Mouse (Mus musculus): ENCODE results near the gene Mfsd4a. TPM values are rescaled to one million over a fixed set of nuclear protein-coding genes. Genes with fewer than 3 reads are reported as not detected.

Gene Mfsd4a
- polyA plus RNA-seq, 1 experiment: not detected

GRCm38 (mm10) chr1:132007828-132008827, 59.7 kb downstream of the Mfsd4a start:
- under 1% methylated on average over 66 of the region's 72 CpGs for WGBS
- H3K4me1 ChIP-seq (ENCODE audit: control insufficient read depth, insufficient read depth, low read length): peaks cover 7% of the 10 kb centered on the region
- peak overlapping the region; percentile 100 for H3K4me3 ChIP-seq (replicated peaks; ENCODE audit: control insufficient read depth, low read depth, low read length)
- peak overlapping the region; percentile 100 for H3K27ac ChIP-seq (ENCODE audit: control insufficient read depth, insufficient read depth, low read depth, low read length, poor library complexity)
- TF ChIP-seq POLR2A (IDR thresholded peaks at IDR 0.05; ENCODE audit: borderline replicate concordance, control insufficient read depth, low read depth, low read length): peak; percentile 76
- no peak for TF ChIP-seq CTCF (IDR thresholded peaks at IDR 0.05; ENCODE audit: control insufficient read depth, insufficient read depth, low read length)

GRCm38 (mm10) chr1:132007282-132007815, 60.5 kb downstream of the Mfsd4a start, which contains the start of gene Elk4:
TSS of gene Elk4 (plus strand) at chr1:132007607.
- WGBS: under 1% methylated on average over 61 of the region's 61 CpGs
- TF ChIP-seq POLR2A (IDR thresholded peaks at IDR 0.05; ENCODE audit: borderline replicate concordance, control insufficient read depth, low read depth, low read length): peak; percentile 68; the same call in 1 of the 2 replicates
- no peak for TF ChIP-seq CTCF (IDR thresholded peaks at IDR 0.05; ENCODE audit: control insufficient read depth, insufficient read depth, low read length)
- Histone ChIP-seq H3K4me3 (replicated peaks; ENCODE audit: control insufficient read depth, low read depth, low read length) (peak within 1 kb of the TSS; percentile 100), H3K4me1 (ENCODE audit: control insufficient read depth, insufficient read depth, low read length) (peaks cover 7% of the 10 kb centered on the region), H3K27ac (ENCODE audit: control insufficient read depth, insufficient read depth, low read depth, low read length, poor library complexity) (peak within 1 kb of the TSS; percentile 100)

- no peak overlapping the region; the same call in 1 of the 2 replicates for H3K27ac ChIP-seq (ENCODE audit: control insufficient read depth, insufficient read depth, low read depth, low read length, poor library complexity)
- H3K4me3 ChIP-seq (replicated peaks; ENCODE audit: control insufficient read depth, low read depth, low read length): no peak overlapping the region
- 27% methylated on average over 5 of the region's 5 CpGs for WGBS
- TF ChIP-seq POLR2A (IDR thresholded peaks at IDR 0.05; ENCODE audit: borderline replicate concordance, control insufficient read depth, low read depth, low read length) (no peak), CTCF (IDR thresholded peaks at IDR 0.05; ENCODE audit: control insufficient read depth, insufficient read depth, low read length) (no peak)
- peaks cover 9% of the 10 kb centered on the region for H3K4me1 ChIP-seq (ENCODE audit: control insufficient read depth, insufficient read depth, low read length)
Observed at GRCm38 (mm10) chr1:132006721-132007120, 61.1 kb downstream of the Mfsd4a start.

- 85% methylated on average over 3 of the region's 3 CpGs for WGBS
- peaks cover 7% of the 10 kb centered on the region for H3K4me1 ChIP-seq (ENCODE audit: control insufficient read depth, insufficient read depth, low read length)
Observed at GRCm38 (mm10) chr1:132006046-132006445, 61.8 kb downstream of the Mfsd4a start.

GRCm38 (mm10) chr1:132005466-132005865, 62.4 kb downstream of the Mfsd4a start:
- TF ChIP-seq CTCF (IDR thresholded peaks at IDR 0.05; ENCODE audit: control insufficient read depth, insufficient read depth, low read length): no peak
- no peak for TF ChIP-seq POLR2A (IDR thresholded peaks at IDR 0.05; ENCODE audit: borderline replicate concordance, control insufficient read depth, low read depth, low read length)
- Histone ChIP-seq H3K27ac (ENCODE audit: control insufficient read depth, insufficient read depth, low read depth, low read length, poor library complexity) (no peak overlapping the region), H3K4me3 (replicated peaks; ENCODE audit: control insufficient read depth, low read depth, low read length) (no peak overlapping the region), H3K4me1 (ENCODE audit: control insufficient read depth, insufficient read depth, low read length) (peaks cover 7% of the 10 kb centered on the region)
- WGBS: 87% methylated on average over 1 of the region's 1 CpGs

More at GRCm38 (mm10) chr1:132006046-132006445, 61.8 kb downstream of the Mfsd4a start:
- Histone ChIP-seq H3K4me3 (replicated peaks; ENCODE audit: control insufficient read depth, low read depth, low read length) (no peak overlapping the region), H3K27ac (ENCODE audit: control insufficient read depth, insufficient read depth, low read depth, low read length, poor library complexity) (no peak overlapping the region)
- TF ChIP-seq CTCF (IDR thresholded peaks at IDR 0.05; ENCODE audit: control insufficient read depth, insufficient read depth, low read length) (no peak), POLR2A (IDR thresholded peaks at IDR 0.05; ENCODE audit: borderline replicate concordance, control insufficient read depth, low read depth, low read length) (no peak)

GRCm38 (mm10) chr1:132004574-132005180, 63.2 kb downstream of the Mfsd4a start:
- 58% methylated on average over 6 of the region's 6 CpGs for WGBS
- H3K27ac ChIP-seq (ENCODE audit: control insufficient read depth, insufficient read depth, low read depth, low read length, poor library complexity): peak overlapping the region; percentile 21; the same call in 1 of the 2 replicates
- TF ChIP-seq POLR2A (IDR thresholded peaks at IDR 0.05; ENCODE audit: borderline replicate concordance, control insufficient read depth, low read depth, low read length) (no peak), CTCF (IDR thresholded peaks at IDR 0.05; ENCODE audit: control insufficient read depth, insufficient read depth, low read length) (no peak)
- H3K4me3 ChIP-seq (replicated peaks; ENCODE audit: control insufficient read depth, low read depth, low read length): no peak overlapping the region
- H3K4me1 ChIP-seq (ENCODE audit: control insufficient read depth, insufficient read depth, low read length): peaks cover 4% of the 10 kb centered on the region

GRCm38 (mm10) chr1:132003817-132004216, 64.0 kb downstream of the Mfsd4a start:
- TF ChIP-seq CTCF (IDR thresholded peaks at IDR 0.05; ENCODE audit: control insufficient read depth, insufficient read depth, low read length) (no peak), POLR2A (IDR thresholded peaks at IDR 0.05; ENCODE audit: borderline replicate concordance, control insufficient read depth, low read depth, low read length) (no peak)
- WGBS: 6% methylated on average over 1 of the region's 1 CpGs
- Histone ChIP-seq H3K4me1 (ENCODE audit: control insufficient read depth, insufficient read depth, low read length) (peaks cover 4% of the 10 kb centered on the region), H3K4me3 (replicated peaks; ENCODE audit: control insufficient read depth, low read depth, low read length) (no peak overlapping the region), H3K27ac (ENCODE audit: control insufficient read depth, insufficient read depth, low read depth, low read length, poor library complexity) (no peak overlapping the region)

GRCm38 (mm10) chr1:132003111-132003510, 64.8 kb downstream of the Mfsd4a start:
- Histone ChIP-seq H3K4me3 (replicated peaks; ENCODE audit: control insufficient read depth, low read depth, low read length) (no peak overlapping the region), H3K4me1 (ENCODE audit: control insufficient read depth, insufficient read depth, low read length) (peaks cover 4% of the 10 kb centered on the region), H3K27ac (ENCODE audit: control insufficient read depth, insufficient read depth, low read depth, low read length, poor library complexity) (no peak overlapping the region)
- TF ChIP-seq CTCF (IDR thresholded peaks at IDR 0.05; ENCODE audit: control insufficient read depth, insufficient read depth, low read length) (no peak), POLR2A (IDR thresholded peaks at IDR 0.05; ENCODE audit: borderline replicate concordance, control insufficient read depth, low read depth, low read length) (no peak)
- 74% methylated on average over 2 of the region's 2 CpGs for WGBS
